In the genomic region with DNA sequence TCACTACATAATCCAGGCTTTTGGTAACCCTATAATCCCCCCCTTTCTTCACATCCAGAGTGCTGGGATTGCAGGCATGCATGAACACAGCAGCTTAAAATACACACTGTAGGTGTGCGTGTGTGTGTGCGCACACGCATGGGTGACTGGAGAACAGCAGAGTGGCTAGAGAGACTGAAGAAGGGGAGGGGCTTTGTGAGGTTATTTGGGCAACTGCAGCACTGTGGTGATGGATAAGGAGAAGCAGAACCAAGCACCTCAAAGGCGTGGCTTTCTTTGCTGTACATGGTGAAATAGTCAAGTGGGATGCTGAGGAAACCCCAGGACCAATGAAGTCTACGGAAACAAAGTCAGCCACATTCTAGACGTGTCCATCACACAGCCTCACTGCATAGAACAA, we compare ENCODE assay signal across 17 mouse cellular contexts.
"Had no signal": no experiment of that assay in that cellular context is flagged by ENCODE, and none has a peak within 500 bp of the region (broad histone marks: within the 10 kb centered on the region; RNA-seq: fewer than 3 reads in every experiment).

No protein-coding gene starts in this region.

- H3K27ac ChIP-seq: intestine, embryonic 15.5 days; kidney, postnatal 0 days; layer of hippocampus, adult 2 months; lung, embryonic 15.5 days; stomach, postnatal 0 days had no signal

- DNase-seq: kidney, adult 18-20 months; kidney, adult 9 months; kidney, postnatal 25 days; layer of hippocampus, adult 9-11 months; lung, adult 18-20 months; lung, postnatal 10 days; lung, postnatal 36 days; midbrain, embryonic 14.5 days; thymus, adult 2 months; thymus, postnatal 14 days; thymus, postnatal 4 days had no signal

- H3K4me1 ChIP-seq: intestine, embryonic 15.5 days; lung, embryonic 15.5 days had no signal

- H3K27me3 ChIP-seq: intestine, embryonic 15.5 days; lung, embryonic 15.5 days had no signal

- H3K36me3 ChIP-seq: intestine, embryonic 15.5 days; lung, embryonic 15.5 days had no signal

- H3K9ac ChIP-seq: intestine, embryonic 15.5 days; lung, embryonic 15.5 days had no signal

- H3K4me2 ChIP-seq: intestine, embryonic 15.5 days; lung, embryonic 15.5 days; midbrain, embryonic 11.5 days had no signal

- ATAC-seq: intestine, embryonic 15.5 days had no signal

- H3K9me3 ChIP-seq: intestine, embryonic 15.5 days; lung, embryonic 15.5 days had no signal

- H3K4me3 ChIP-seq: intestine, embryonic 15.5 days; layer of hippocampus, adult 2 months; lung, embryonic 15.5 days had no signal
